Mouse (Mus musculus) hematopoietic stem cell, adult 5-6 weeks (primary cell): Measurements from ENCODE around the gene Defb26. TPM values are rescaled to one million over a fixed set of nuclear protein-coding genes. Genes with fewer than 3 reads are reported as not detected.

Source experiments
- ATAC-seq, 2 experiments: fragments of 125-278 bp in 1 of 2; replicated peaks in 1 of 2; 2 replicates each; pipeline ENCODE4 v1.8.0; 2016 to 2017; ENCODE audit warnings: inconsistent platforms in 2 of 2, mild to moderate bottlenecking in 2 of 2, moderate number of reproducible peaks in 2 of 2, low read depth in 1 of 2, moderate TSS enrichment in 1 of 2; ENCODE audit not compliant: low FRiP score in 2 of 2, poor library complexity in 2 of 2, severe bottlenecking in 2 of 2, insufficient read depth in 1 of 2, low TSS enrichment in 1 of 2
- total RNA-seq: library from RNA; stranded (forward); fragments of 172-1452, 232-1000 nt; gene quantifications from 2 replicates; pipeline ENCODE4 v1.2.3, GENCODE M21; 2017

Gene Defb26
- total RNA-seq, result not detected in 2 replicates

- ATAC-seq, result no peak
Measured at GRCm38 (mm10) chr2:152511592-152511991, at the start of gene Defb26. TSS of gene Defb26 (minus strand) at chr2:152511692.

GRCm38 (mm10) chr2:152556655-152557054 lies 45.2 kb upstream of the Defb26 start:
- ATAC-seq, result peak; percentile 62 to 68

DNA sequence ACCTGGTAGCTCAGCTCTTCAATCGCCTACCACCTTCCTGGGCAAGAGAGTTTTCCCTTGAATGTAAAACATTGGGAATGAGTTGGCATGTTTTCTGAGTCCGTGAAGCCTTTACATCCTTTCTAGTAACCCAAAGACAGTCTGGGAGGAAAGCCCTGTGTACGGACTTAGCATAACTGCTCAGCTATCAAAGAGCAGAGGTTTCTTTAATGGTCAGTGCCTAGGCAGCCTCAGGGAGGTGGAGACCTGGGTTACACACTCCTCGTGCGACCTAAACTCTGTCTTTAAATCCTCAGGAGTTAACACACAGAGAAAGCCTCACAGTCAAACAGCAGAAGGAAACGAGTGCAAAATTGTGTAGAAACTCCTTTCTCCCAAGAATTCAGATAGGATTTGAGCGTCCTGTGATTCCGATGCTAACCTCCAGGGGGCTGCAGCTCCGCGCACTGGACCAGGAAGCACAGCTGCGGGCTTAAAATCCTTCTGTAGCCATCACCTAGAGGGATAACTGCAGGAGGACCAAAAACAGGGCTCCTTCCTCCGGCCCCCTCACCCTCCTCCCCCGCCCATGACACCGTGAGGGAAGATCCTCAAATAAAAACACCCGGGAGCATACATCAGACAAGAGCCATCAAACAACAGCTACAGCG lies 42.4 kb upstream of the Defb26 start:
- ATAC-seq, result peak; percentile 53 to 65; a peak in 2 of 4 replicates

DNA sequence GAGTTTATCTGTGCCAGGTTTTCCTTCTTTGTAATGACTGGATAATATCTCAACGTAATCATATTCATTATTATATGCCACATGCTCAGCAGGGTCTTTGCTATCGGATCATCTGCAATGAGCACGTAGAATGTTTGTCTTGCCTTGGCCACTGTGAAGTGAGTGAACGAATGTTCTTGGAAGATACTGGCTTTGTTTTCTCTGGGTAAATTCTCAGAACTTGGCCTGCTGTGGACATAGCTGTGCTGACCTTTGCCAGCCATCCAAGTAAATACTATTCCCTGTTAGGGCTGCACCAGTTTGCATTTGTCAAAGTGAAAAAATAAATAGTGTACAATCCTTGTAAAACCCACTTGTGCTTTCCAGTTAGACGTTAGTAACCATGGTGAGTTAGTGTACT lies 36.6 kb upstream of the Defb26 start:
- ATAC-seq, result no peak

DNA sequence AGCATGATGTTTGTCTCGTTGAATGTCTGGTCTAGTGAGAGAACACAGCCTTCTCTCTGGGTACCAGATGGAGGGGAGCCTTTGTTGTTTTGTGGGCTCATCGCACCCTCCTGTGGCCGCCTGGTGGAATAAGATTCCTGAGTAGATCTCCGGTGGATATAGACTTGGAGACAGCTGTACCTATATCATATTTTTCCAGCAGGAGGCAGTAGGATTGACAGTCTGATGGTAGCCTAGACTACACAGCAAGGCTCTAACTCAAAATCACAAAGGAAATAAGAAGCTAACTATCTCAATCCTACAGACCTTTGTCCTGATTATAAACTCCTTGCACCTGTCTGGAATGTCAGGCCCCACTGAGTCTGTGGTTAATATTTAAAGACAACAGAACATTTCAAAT lies 33.2 kb upstream of the Defb26 start:
- peak; percentile 78 to 86 for ATAC-seq

- no peak for ATAC-seq
Measured at GRCm38 (mm10) chr2:152543478-152543877, 32.0 kb upstream of the Defb26 start.

GRCm38 (mm10) chr2:152542897-152543296 lies 31.4 kb upstream of the Defb26 start:
- ATAC-seq, result no peak

- peak; percentile 39 to 43; a peak in 2 of 4 replicates for ATAC-seq
Measured at GRCm38 (mm10) chr2:152541979-152542378, 30.5 kb upstream of the Defb26 start.

GRCm38 (mm10) chr2:152539944-152540710 lies 28.6 kb upstream of the Defb26 start, which contains the start of gene Defb29:
TSS of gene Defb29 (minus strand) at chr2:152540098.
- no peak for ATAC-seq

DNA sequence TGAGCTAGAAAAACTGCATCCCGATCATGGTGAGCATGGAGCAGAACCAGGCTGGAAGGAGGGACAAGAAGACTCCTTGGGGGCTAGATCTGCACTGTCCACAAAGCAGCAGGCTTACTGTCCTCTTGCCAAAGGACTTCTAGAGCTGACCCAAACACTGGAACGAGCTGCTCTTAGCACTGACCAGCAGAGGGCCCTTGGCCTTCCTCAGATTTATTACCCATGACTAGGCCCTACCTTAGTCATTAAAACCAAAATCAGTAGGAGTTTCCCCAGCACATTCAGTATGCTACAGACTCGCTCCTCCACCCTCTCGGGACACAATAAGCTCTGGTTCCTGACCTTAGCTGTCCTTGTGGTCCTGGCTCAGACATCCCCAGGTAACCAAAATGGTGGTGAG lies 6.5 kb upstream of the Defb26 start, which contains the start of gene Defb28:
Defb28 (plus strand) TSS at position 275 of the 400 bp plus-strand sequence.
- no peak for ATAC-seq

GRCm38 (mm10) chr2:152516084-152516483 lies 4.6 kb upstream of the Defb26 start:
- ATAC-seq, result peak in 1 of 2 experiments; percentile 24; a peak in 1 of 4 replicates

GRCm38 (mm10) chr2:152503950-152504349 lies 7.5 kb downstream of the Defb26 start:
- ATAC-seq, result 0 out of 4 replicates have a peak, but pooled peaks of 1 of the 2 experiments have one; percentile 14

DNA sequence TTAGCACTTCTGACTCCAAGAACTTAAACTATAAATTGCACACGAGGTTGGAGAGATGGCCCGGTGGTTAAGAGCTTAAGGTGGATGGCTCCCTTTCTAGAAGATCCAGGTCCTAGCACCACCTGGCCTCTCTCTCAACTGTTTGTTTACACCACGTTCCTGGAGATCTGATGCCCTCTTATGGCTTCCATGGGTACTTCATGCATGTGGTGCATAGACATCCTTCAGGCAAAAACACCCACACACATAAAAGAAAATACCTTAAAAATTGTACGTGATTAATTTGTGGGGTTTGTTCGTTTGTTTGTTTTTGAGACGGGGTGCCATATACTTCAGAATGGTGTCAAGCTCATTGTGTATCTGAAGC lies 10.6 kb downstream of the Defb26 start:
- ATAC-seq, result no peak

DNA sequence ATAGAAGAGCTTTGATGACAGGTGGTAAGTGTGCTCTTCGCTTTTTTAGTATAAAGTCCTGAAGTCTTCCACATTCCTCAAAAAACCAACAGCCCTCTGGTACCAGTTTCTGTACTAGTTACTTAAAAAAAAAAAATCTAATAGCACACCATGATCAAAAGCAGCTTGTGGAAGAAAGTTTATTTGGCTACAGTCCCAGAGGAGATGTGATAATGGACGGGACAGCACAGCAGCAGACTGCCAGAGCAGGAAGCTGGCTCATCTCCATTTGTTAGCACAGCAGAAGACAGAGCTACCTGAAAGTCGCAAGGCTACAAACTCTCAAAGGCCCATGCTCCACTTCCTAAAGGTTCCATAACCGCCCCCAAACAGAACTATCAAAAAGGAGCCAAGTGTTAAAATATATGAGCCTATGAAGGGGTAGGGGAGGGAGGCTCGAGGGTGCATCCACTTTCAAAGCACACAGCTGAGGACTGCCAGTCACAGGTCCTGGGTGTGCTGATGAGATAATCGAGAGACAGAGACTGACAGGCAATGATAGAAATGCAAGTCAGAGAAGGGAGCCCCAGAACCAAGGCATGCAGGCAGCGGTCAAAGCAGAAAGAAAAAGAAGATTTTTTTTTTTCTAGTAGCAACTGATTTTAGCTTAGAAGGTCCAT lies 11.2 kb downstream of the Defb26 start:
- ATAC-seq, result no peak

GRCm38 (mm10) chr2:152498020-152498419 lies 13.5 kb downstream of the Defb26 start:
- no peak for ATAC-seq

DNA sequence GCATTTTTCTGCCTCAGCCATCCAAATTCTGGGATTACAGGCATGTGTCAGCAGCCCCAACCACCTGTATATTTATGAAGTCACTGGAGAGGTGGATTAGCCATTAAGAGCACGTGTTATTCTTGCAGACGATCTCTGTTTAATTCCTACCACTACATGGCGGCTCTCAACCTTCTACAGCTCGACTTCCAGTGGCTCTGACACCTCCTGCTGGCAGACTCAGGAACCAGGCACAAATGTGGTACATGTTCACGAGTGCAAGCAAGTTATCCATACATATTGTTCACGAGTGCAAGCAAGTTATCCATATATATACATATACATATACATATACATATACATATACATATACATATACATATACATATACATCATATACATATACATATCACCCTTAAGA lies 18.3 kb downstream of the Defb26 start:
- no peak for ATAC-seq

DNA sequence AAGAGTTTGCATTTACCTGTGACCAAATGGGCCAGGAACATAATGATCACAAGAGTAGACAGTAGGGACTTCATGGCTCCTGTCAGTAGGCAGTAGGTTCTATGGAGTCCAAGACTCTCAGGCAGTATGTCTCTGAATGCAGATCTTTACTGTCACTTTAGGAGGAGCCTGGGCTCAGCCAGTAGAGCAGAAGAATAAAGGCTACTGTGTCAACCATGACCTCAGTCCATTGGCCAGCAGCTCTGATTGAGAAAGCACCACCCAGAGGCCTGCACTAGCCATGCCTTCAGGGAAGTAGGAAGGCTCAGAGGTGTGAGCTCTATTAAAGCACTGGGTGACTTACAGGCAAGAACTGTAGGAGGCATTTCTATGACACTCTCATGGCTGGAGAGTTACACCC lies 21.5 kb downstream of the Defb26 start, which contains the start of gene Defb22:
Defb22 (minus strand) TSS at position 101 of the 400 bp plus-strand sequence.
- no peak for ATAC-seq

DNA sequence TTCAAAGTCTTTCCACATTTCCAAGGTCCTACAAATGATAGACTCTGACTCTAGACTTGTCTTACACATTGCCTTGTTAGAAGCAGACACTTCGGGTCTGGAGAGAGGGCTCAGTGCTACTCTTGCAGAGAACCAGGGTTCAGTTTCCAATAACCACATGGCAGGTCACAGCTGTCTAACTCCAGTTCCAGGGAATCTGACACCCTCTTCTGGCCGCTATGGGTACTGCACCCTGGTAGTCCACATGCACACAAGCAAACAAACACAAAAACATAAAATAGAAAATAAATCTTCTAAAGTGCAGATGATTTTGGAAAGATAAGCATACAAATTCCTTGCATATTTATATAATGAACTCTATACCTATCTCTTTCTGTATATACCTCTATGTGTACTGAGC lies 24.5 kb downstream of the Defb26 start:
- ATAC-seq, result no peak
